ENCODE assay signal across 17 mouse cellular contexts in the genomic region with DNA sequence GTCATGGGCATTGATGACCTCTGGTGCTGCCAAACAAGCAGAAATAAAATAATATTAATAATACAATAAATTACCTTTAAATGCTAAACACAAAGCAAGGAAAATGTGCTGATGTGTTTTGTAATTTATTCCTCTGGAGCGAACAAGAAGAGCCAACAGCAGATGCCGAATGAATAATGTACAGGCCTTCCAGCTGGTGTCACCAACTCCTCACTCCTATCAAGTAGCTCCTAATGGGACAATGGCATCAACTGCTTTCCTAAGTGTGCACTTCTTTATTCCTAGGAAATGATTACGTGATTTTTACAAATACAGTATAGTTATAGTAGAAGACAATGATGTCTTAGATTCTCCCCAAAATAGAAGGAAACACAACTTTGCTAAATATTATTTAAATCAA.
DNase-seq lines count a peak whose midpoint lies in the region; ATAC-seq and TF ChIP-seq lines count a peak whose summit lies in the region.
"Had no signal": no experiment of that assay in that cellular context is flagged by ENCODE, and none has a peak within 500 bp of the region (broad histone marks: within the 10 kb centered on the region; RNA-seq: fewer than 3 reads in every experiment).

No protein-coding gene starts in this region.

- H3K4me1 ChIP-seq in forebrain, embryonic 14.5 days (ENCODE audit: control insufficient read depth, insufficient read depth, low read length) = peaks cover 14% of the 10 kb centered on the region
- no peaks in the 10 kb centered on the region; the same call in 1 of the 2 replicates for H3K4me1 ChIP-seq in forebrain, embryonic 12.5 days
- H3K4me1 ChIP-seq in heart, adult 2 months (ENCODE audit: control insufficient read depth, insufficient read depth, low read length) = no peaks in the 10 kb centered on the region
- H3K4me1 ChIP-seq: embryonic facial prominence, embryonic 12.5 days; heart, embryonic 10.5 days had no signal

- H3K27me3 ChIP-seq in forebrain, embryonic 14.5 days (replicated peaks; ENCODE audit: control insufficient read depth, insufficient read depth, low read length) = no peaks in the 10 kb centered on the region
- no peaks in the 10 kb centered on the region for H3K27me3 ChIP-seq in forebrain, embryonic 12.5 days
- H3K27me3 ChIP-seq in heart, adult 2 months (ENCODE audit: control insufficient read depth, insufficient read depth, low read length) = no peaks in the 10 kb centered on the region
- H3K27me3 ChIP-seq: embryonic facial prominence, embryonic 12.5 days had no signal

- 40% methylated on average over 3 of the region's 3 CpGs for WGBS in forebrain, embryonic 14.5 days
- WGBS in forebrain, embryonic 12.5 days = 71% methylated on average over 3 of the region's 3 CpGs
- WGBS in heart, adult 2 months = 79% methylated on average over 3 of the region's 3 CpGs

- H3K9me3 ChIP-seq in forebrain, embryonic 14.5 days (replicated peaks; ENCODE audit: control insufficient read depth, low read length) = no peaks in the 10 kb centered on the region
- no peaks in the 10 kb centered on the region for H3K9me3 ChIP-seq in forebrain, embryonic 12.5 days
- H3K9me3 ChIP-seq: embryonic facial prominence, embryonic 12.5 days; heart, embryonic 10.5 days had no signal

- peak overlapping the region; percentile 72; the same call in 1 of the 2 replicates for H3K27ac ChIP-seq in forebrain, embryonic 14.5 days (ENCODE audit: low read depth, low read length)
- H3K27ac ChIP-seq in forebrain, embryonic 12.5 days = no peak overlapping the region
- H3K27ac ChIP-seq in heart, adult 2 months = no peak overlapping the region
- H3K27ac ChIP-seq: embryonic facial prominence, embryonic 12.5 days; heart, embryonic 10.5 days; hindbrain, embryonic 14.5 days had no signal

- no peaks in the 10 kb centered on the region for H3K79me2 ChIP-seq in heart, adult 2 months (replicated peaks; ENCODE audit: control insufficient read depth, insufficient read depth, low read length)

- no peak for TF ChIP-seq CTCF in brain, embryonic 14.5 days (IDR thresholded peaks at IDR 0.05; ENCODE audit: borderline replicate concordance, extremely low read depth, insufficient read depth, insufficient read length)
- no peak for TF ChIP-seq CTCF in heart, adult 2 months (IDR thresholded peaks at IDR 0.05)

- no peak for TF ChIP-seq POLR2A in brain, embryonic 14.5 days (IDR thresholded peaks at IDR 0.05; ENCODE audit: borderline replicate concordance, extremely low read depth, insufficient read depth, insufficient read length, poor library complexity, severe bottlenecking)
- no peak for TF ChIP-seq POLR2A in heart, adult 2 months (IDR thresholded peaks at IDR 0.05; ENCODE audit: insufficient read depth, low read depth, low read length)

- H3K4me3 ChIP-seq in forebrain, embryonic 14.5 days (ENCODE audit: low read depth, low read length) = no peak overlapping the region
- no peak overlapping the region for H3K4me3 ChIP-seq in forebrain, embryonic 12.5 days (replicated peaks)
- no peak overlapping the region for H3K4me3 ChIP-seq in heart, adult 2 months
- H3K4me3 ChIP-seq: embryonic facial prominence, embryonic 12.5 days; heart, embryonic 10.5 days had no signal

- H3K36me3 ChIP-seq in forebrain, embryonic 14.5 days (ENCODE audit: control insufficient read depth, insufficient read depth, low read length) = no peaks in the 10 kb centered on the region
- no peaks in the 10 kb centered on the region for H3K36me3 ChIP-seq in forebrain, embryonic 12.5 days (replicated peaks)
- H3K36me3 ChIP-seq in heart, adult 2 months (ENCODE audit: control insufficient read depth, insufficient read depth, low read length) = no peaks in the 10 kb centered on the region
- H3K36me3 ChIP-seq: embryonic facial prominence, embryonic 12.5 days; heart, embryonic 10.5 days had no signal

- H3K4me2 ChIP-seq in forebrain, embryonic 14.5 days (ENCODE audit: low read length) = no peak overlapping the region
- no peak overlapping the region for H3K4me2 ChIP-seq in forebrain, embryonic 12.5 days
- H3K4me2 ChIP-seq: embryonic facial prominence, embryonic 12.5 days; hindbrain, embryonic 14.5 days had no signal

- TF ChIP-seq EP300 in heart, adult 2 months (IDR thresholded peaks at IDR 0.05; ENCODE audit: insufficient read depth, low read depth, low read length) = no peak

- intact Hi-C loops in heart, adult 2 months (cut with DNase I) = no loop called here

- ATAC-seq in forebrain, embryonic 14.5 days = peak; percentile 56; the same call in 1 of the 2 replicates
- no peak for ATAC-seq in forebrain, embryonic 12.5 days (ENCODE audit: low FRiP score)
- ATAC-seq: activated CD4-positive, CD25-positive, alpha-beta regulatory T cell, adult 4 months; intestine, embryonic 16.5 days; Patski had no signal

- DNase-seq in forebrain, embryonic 14.5 days (ENCODE audit: low spot score) = peak; percentile 65
- DNase-seq in layer of hippocampus, adult 9-11 months = peak; percentile 16
- DNase-seq in layer of hippocampus, adult 11-12 months (ENCODE audit: low spot score) = no peak
- DNase-seq in brain, embryonic 14.5 days (ENCODE audit: low read depth) = peak; percentile 80
- peak; percentile 9 for DNase-seq in mesoderm, embryonic 11.5 days (ENCODE audit: low read depth, low spot score)
- DNase-seq in heart, adult 2 months = no peak
- DNase-seq: adrenal gland, postnatal 14 days; gastrocnemius, postnatal 36 days; heart, adult 11 months; heart, postnatal 10 days had no signal

- H3K9ac ChIP-seq in forebrain, embryonic 14.5 days (ENCODE audit: low read length) = no peak overlapping the region
- no peak overlapping the region for H3K9ac ChIP-seq in forebrain, embryonic 12.5 days
- no peak overlapping the region for H3K9ac ChIP-seq in heart, adult 2 months (ENCODE audit: low read depth, low read length)
- H3K9ac ChIP-seq: embryonic facial prominence, embryonic 12.5 days; hindbrain, embryonic 14.5 days had no signal

Comparison
In these comparisons a context has a peak if more than half of its experiments do, and no peak if none do; other contexts are left out.
1. DNase-seq: peak in forebrain, embryonic 14.5 days (single experiment), layer of hippocampus, adult 9-11 months (single experiment), brain, embryonic 14.5 days (single experiment) and mesoderm, embryonic 11.5 days (single experiment); none in layer of hippocampus, adult 11-12 months (single experiment) and heart, adult 2 months (0 of 2).